17 mouse cellular contexts compared by ENCODE assay signal in genomic region chr19:45734762-45735161, GRCm38 (mm10). TPM values are rescaled to one million over a fixed set of nuclear protein-coding genes. Genes with fewer than 3 reads are reported as not detected.
"Had no signal": no experiment of that assay in that cellular context is flagged by ENCODE, and none has a peak within 500 bp of the region (broad histone marks: within the 10 kb centered on the region; RNA-seq: fewer than 3 reads in every experiment).

No protein-coding gene starts in this region.

- ATAC-seq: intestine, embryonic 15.5 days; lung, postnatal 0 days; midbrain, embryonic 13.5 days had no signal

- H3K27ac ChIP-seq: intestine, embryonic 15.5 days; left cerebral cortex, adult 2 months; liver, embryonic 13.5 days; macrophage; midbrain, embryonic 13.5 days; neural tube, embryonic 13.5 days; stomach, embryonic 15.5 days had no signal

- H3K4me3 ChIP-seq: intestine, embryonic 15.5 days; left cerebral cortex, adult 2 months; liver, embryonic 13.5 days; midbrain, embryonic 13.5 days; neural tube, embryonic 13.5 days; stomach, embryonic 15.5 days had no signal

- H3K36me3 ChIP-seq: intestine, embryonic 15.5 days; liver, embryonic 13.5 days; midbrain, embryonic 13.5 days; neural tube, embryonic 13.5 days; stomach, embryonic 15.5 days had no signal

- H3K9ac ChIP-seq: intestine, embryonic 15.5 days; liver, embryonic 13.5 days; lung, embryonic 14.5 days; midbrain, embryonic 13.5 days; neural tube, embryonic 13.5 days; stomach, embryonic 15.5 days had no signal

- DNase-seq: kidney, adult 18-20 months; layer of hippocampus, postnatal 36 days; liver, embryonic 13.5 days; lung, embryonic 14.5 days; right cerebral cortex, postnatal 25 days; spleen, adult 18-20 months; thymus, postnatal 25 days had no signal

- H3K4me2 ChIP-seq: intestine, embryonic 15.5 days; liver, embryonic 13.5 days; lung, embryonic 14.5 days; midbrain, embryonic 13.5 days; neural tube, embryonic 13.5 days; stomach, embryonic 15.5 days had no signal

- H3K9me3 ChIP-seq: intestine, embryonic 15.5 days; liver, embryonic 13.5 days; midbrain, embryonic 13.5 days; neural tube, embryonic 13.5 days; stomach, embryonic 15.5 days had no signal

RNA-seq across cellular contexts. Expression of gene Fgf8, which starts 8.0 kb away (rescaled TPM):
- polyA plus RNA-seq: intestine, embryonic 15.5 days; liver, adult 2 months; liver, embryonic 13.5 days; liver, embryonic 16.5 days; lung, embryonic 14.5 days; lung, postnatal 0 days; macrophage; midbrain, postnatal 0 days; neural tube, embryonic 13.5 days; stomach, embryonic 15.5 days had no signal
